ENCODE assay signal across 12 mouse cellular contexts in the genomic region with DNA sequence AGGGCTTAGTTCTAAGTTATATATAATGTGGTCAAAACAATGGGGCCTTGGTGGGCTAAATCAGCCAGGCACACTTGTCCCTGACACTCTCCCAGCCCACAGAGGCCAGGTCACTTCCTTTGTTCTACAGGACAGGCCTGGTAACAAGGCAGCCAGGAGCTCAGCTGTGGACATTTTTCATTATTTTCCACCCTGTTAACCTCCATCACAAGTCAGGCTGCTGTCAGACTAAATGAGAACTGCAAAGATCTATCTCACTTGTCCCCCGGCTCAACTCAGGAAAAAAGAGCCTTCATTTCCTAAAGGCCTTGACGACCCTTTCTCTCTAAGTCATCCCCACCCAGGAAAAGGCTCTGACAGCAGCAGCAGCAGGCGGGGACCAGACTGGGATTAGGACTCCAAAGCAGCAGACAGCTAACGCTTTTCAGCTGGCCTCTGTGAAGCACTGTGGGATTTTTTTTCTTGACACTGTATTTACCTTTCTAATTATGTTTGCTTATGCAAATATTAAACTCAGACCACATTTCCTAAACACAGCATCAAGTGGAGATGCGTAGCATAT.
DNase-seq lines count a peak whose midpoint lies in the region; ATAC-seq lines count a peak whose summit lies in the region.
"Had no signal": no experiment of that assay in that cellular context is flagged by ENCODE, and none has a peak within 500 bp of the region (broad histone marks: within the 10 kb centered on the region; RNA-seq: fewer than 3 reads in every experiment).

No protein-coding gene starts in this region.

- no peak for DNase-seq in kidney, adult 18-20 months
- DNase-seq in embryonic facial prominence, embryonic 10.5 days (ENCODE audit: low spot score): no peak
- no peak for DNase-seq in right cerebral cortex, postnatal 10 days (ENCODE audit: low spot score in 2 of 2)
- DNase-seq in lung, postnatal 10 days: no peak
- no peak for DNase-seq in spleen, postnatal 4 days (ENCODE audit: low spot score in 2 of 2)
- DNase-seq: adrenal gland, postnatal 14 days; cerebellum, adult 11-12 months; heart, postnatal 14 days had no signal

- no peak overlapping the region for H3K9ac ChIP-seq in kidney, embryonic 14.5 days (ENCODE audit: low read depth, low read length)
- no peak overlapping the region for H3K9ac ChIP-seq in hindbrain, embryonic 15.5 days
- H3K9ac ChIP-seq in neural tube, embryonic 12.5 days: peak overlapping the region; percentile 18; the same call in 1 of the 2 replicates
- H3K9ac ChIP-seq: limb, embryonic 15.5 days had no signal

- ATAC-seq in kidney, embryonic 14.5 days (ENCODE audit: low FRiP score, low TSS enrichment): peak; percentile 50; the same call in 1 of the 2 replicates
- no peak for ATAC-seq in hindbrain, embryonic 15.5 days (ENCODE audit: low FRiP score, low read depth)
- 0 out of 2 replicates have a peak, but pooled peaks have one; percentile 7 for ATAC-seq in neural tube, embryonic 12.5 days (ENCODE audit: low FRiP score, low read depth)

- 26% methylated on average over 5 of the region's 5 CpGs for WGBS in kidney, embryonic 14.5 days
- WGBS in embryonic facial prominence, embryonic 10.5 days: 50% methylated on average over 5 of the region's 5 CpGs
- 13% methylated on average over 5 of the region's 5 CpGs for WGBS in hindbrain, embryonic 15.5 days
- WGBS in neural tube, embryonic 12.5 days: 31% methylated on average over 5 of the region's 5 CpGs

- no peaks in the 10 kb centered on the region for H3K9me3 ChIP-seq in kidney, embryonic 14.5 days (ENCODE audit: control insufficient read depth, low read length)
- H3K9me3 ChIP-seq in embryonic facial prominence, embryonic 10.5 days: no peaks in the 10 kb centered on the region
- H3K9me3 ChIP-seq in hindbrain, embryonic 15.5 days: no peaks in the 10 kb centered on the region
- no peaks in the 10 kb centered on the region for H3K9me3 ChIP-seq in neural tube, embryonic 12.5 days
- H3K9me3 ChIP-seq: limb, embryonic 15.5 days had no signal

- no peaks in the 10 kb centered on the region for H3K36me3 ChIP-seq in kidney, embryonic 14.5 days (ENCODE audit: control insufficient read depth, insufficient read depth, low read length)
- no peaks in the 10 kb centered on the region for H3K36me3 ChIP-seq in embryonic facial prominence, embryonic 10.5 days (replicated peaks)
- 0 out of 2 replicates have a peak, but pooled peaks cover 3% of the 10 kb centered on the region for H3K36me3 ChIP-seq in hindbrain, embryonic 15.5 days
- 0 out of 2 replicates have a peak, but pooled peaks cover 5% of the 10 kb centered on the region for H3K36me3 ChIP-seq in neural tube, embryonic 12.5 days
- H3K36me3 ChIP-seq: limb, embryonic 15.5 days had no signal

- no peaks in the 10 kb centered on the region for H3K27me3 ChIP-seq in kidney, embryonic 14.5 days (ENCODE audit: control insufficient read depth, insufficient read depth, low read length)
- no peaks in the 10 kb centered on the region for H3K27me3 ChIP-seq in embryonic facial prominence, embryonic 10.5 days (replicated peaks; ENCODE audit: low read depth, poor library complexity, severe bottlenecking)
- no peaks in the 10 kb centered on the region for H3K27me3 ChIP-seq in hindbrain, embryonic 15.5 days
- H3K27me3 ChIP-seq in neural tube, embryonic 12.5 days (replicated peaks): no peaks in the 10 kb centered on the region
- H3K27me3 ChIP-seq: limb, embryonic 15.5 days had no signal

- H3K4me3 ChIP-seq in kidney, embryonic 14.5 days (ENCODE audit: low read length): no peak overlapping the region
- no peak overlapping the region for H3K4me3 ChIP-seq in embryonic facial prominence, embryonic 10.5 days
- no peak overlapping the region for H3K4me3 ChIP-seq in hindbrain, embryonic 15.5 days
- H3K4me3 ChIP-seq in neural tube, embryonic 12.5 days: no peak overlapping the region
- H3K4me3 ChIP-seq: limb, embryonic 15.5 days had no signal

- H3K4me1 ChIP-seq in kidney, embryonic 14.5 days (ENCODE audit: control insufficient read depth, insufficient read depth, low read length): no peaks in the 10 kb centered on the region; the same call in 1 of the 2 replicates
- H3K4me1 ChIP-seq in embryonic facial prominence, embryonic 10.5 days: peaks cover 24% of the 10 kb centered on the region
- peaks cover 38% of the 10 kb centered on the region for H3K4me1 ChIP-seq in hindbrain, embryonic 15.5 days (replicated peaks)
- H3K4me1 ChIP-seq in neural tube, embryonic 12.5 days: peaks cover 50% of the 10 kb centered on the region
- H3K4me1 ChIP-seq: limb, embryonic 15.5 days had no signal

- H3K4me2 ChIP-seq in kidney, embryonic 14.5 days (replicated peaks; ENCODE audit: low read depth, low read length): no peak overlapping the region
- no peak overlapping the region for H3K4me2 ChIP-seq in hindbrain, embryonic 15.5 days
- H3K4me2 ChIP-seq in neural tube, embryonic 12.5 days (replicated peaks): no peak overlapping the region
- H3K4me2 ChIP-seq: limb, embryonic 15.5 days had no signal

- H3K27ac ChIP-seq in kidney, embryonic 14.5 days (ENCODE audit: low read depth, low read length): 0 out of 2 replicates have a peak overlapping the region, but pooled peaks have one; percentile 18
- peak overlapping the region; percentile 44; the same call in 1 of the 2 replicates for H3K27ac ChIP-seq in embryonic facial prominence, embryonic 10.5 days (replicated peaks)
- peak overlapping the region; percentile 49 for H3K27ac ChIP-seq in hindbrain, embryonic 15.5 days (replicated peaks)
- peak overlapping the region; percentile 51; the same call in 1 of the 2 replicates for H3K27ac ChIP-seq in neural tube, embryonic 12.5 days
- H3K27ac ChIP-seq: limb, embryonic 15.5 days had no signal
